Mouse (Mus musculus): ENCODE results near the gene Tapbp.
A peak's percentile ranks its signal among the peaks of the same experiment; 100 is the strongest.

Tapbp gene

DNA sequence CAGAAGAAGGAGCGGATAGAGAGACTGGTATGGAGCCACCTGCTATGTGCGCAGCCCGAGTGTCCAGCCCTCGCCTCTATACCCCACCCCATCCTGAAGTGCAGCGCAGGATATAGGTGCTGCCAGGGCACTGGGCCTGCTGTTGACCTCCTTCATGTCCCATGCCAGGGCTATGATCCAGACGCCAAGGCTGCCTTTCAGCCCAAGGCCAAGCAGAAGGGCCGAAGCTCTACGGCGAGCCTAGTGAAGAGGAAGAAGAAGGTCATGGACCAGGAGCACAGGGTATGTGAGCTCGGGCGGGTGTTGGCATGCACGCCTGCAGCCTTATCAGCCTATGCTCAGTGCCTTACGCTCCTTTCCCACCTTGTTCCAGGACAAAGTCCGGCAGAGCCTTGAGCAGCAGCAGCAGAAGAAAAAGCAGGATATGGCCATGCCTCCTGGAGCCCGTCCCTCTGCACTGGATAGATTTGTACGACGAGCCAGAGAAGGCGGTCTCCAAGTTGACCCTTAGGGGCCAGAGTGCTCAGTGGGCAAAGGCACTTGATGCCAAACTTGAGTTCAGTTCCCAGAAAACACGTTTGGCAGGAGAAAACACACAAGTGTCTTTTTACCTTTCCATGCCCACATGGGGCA lies 33.3 kb downstream of the Tapbp start:
- peak; percentile 93 for DNase-seq

GRCm38 (mm10) chr17:33950131-33950625 lies 34.5 kb downstream of the Tapbp start:
- peak; percentile 93 for DNase-seq

DNA sequence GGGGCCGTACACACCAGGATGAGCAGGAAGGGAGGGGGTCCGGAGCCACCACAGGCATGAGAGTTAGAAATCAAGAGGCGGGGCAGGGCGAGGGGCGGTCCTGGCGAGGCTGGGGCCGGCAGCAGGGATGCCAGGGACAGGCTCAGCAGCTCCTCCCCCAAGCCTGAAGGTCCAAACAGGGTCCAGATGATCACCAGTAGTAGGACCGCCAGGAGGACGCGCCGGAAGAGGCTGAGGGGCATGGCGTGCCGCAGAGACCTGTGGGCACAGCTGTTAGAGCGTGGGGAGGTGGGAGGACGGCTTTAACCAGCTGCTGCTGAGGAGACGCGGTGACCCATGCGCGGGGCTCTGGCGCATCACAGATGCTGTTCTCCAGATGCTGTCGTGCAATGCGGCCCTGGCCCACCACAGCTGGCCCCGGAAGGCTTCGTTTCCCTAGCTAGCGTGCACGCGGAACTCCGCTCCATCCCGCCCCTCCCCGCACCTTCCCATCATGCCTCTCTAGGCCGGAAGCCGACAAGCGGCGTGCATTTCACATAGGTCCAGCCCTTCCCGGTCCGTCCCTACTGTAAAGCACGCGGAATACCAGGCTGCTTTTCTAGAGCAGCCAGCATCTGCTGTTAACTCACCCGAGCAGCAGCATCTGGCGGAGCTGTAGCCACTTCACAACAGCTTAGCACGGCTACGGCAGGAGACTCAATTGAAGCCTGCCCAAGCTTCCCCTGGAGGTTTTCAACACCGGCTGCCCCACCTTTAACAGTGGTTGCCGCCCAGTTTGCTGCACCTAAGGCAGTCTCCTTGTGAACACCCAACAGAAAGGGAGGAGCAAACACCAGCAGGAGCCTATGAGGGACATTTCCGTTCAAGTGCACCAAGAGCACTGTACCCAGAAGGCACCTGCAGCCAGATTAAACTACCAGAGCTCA lies 35.6 kb downstream of the Tapbp start, which contains the start of gene B3galt4:
Gene B3galt4, minus strand, starts transcription at position 468 of the 926 bp plus-strand sequence.
- peak; percentile 98 for DNase-seq

- peak; percentile 89 for DNase-seq
Observed at GRCm38 (mm10) chr17:33952015-33952414, 36.3 kb downstream of the Tapbp start.

DNA sequence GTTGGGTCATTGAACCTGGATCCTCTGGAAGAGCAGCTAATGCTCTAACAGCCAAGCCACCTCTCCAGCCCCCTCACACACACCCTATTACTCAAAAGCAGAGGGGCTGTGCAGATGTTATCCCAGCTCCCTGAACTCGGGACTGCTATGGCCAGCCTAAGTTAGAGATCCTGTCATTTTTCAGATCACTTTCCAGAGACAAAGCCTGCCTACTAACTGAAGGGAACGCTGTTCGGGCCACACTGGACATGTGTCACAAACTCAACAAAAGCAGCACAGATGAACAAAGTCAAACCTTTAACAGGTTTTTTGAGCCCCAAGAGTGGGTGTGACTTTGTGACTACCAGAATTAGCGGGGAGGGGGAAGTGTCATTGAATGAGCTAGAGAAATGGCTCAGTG lies 37.2 kb downstream of the Tapbp start:
- peak; percentile 86 for DNase-seq

GRCm38 (mm10) chr17:33953310-33953709 lies 37.6 kb downstream of the Tapbp start:
- peak; percentile 76 for DNase-seq

DNA sequence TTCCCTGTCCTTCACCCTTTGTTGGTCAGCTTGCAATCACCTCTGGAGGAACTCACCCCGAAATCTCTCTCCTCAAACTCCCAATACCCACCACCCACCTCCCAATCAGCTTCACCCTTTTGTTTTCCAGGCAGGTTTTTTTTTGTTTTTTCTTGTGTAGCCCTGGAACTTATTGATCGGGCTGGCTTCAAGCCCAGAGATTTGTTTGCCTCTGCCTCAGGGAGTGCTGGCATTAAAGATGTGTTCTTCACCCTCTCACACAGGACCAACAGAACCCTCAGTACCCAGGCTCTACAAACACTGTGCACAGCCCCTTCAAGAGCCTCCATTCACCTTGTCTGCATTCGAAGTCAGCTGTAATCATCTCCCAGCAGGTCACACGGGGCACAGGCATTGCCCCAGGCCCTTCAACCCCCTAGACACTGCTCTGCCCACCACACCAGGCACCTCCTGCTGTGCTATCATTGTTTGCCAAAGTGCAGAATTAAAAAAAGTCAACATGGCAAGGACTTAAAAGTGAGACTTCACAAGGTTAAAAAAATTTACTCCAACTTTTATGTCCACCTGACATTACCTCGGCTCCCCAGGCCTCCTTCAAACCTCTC lies 38.4 kb downstream of the Tapbp start:
- peak; percentile 73 for DNase-seq

DNA sequence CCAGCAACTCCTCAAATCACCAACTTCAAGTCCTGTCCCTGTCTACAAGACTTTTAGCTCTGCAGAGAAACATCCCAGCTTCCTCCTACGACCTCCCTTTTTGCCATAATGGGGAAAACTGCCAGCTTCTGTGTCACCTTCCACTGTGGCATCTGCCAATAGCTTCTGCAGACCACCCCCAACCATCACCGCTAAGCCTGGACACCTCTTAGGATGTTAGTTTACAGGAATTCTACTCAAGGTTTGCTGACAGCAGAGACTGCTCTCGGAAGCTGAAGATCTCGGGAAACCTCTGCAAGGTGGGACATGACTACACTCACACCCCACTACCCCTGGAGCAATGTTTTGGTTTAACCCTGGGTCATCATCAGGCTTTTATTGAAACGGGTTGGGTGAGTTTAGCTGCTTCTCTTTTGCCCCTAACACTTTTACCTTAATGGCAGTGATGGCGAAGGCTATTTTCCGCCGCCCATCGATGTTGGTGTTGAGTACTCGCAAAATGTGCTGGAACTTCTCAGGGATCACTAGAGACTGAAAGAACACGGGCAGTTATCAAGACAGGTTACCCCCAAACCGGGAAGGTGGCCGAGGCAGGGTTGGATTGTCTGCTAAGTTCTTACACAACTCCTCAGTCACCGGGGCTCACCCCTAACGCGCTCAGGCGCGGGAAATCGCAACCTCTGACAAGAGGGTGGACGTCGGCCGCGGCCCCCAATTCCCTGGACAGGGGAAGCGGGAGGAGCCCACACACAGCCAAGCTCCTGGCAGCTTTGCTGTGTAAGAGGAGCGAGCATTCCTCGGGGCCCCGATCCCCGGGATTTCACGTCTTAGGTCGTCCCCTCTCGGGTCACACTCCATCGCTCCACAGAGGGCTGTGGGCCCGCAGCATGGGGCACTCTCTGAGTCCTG lies 39.2 kb downstream of the Tapbp start:
- DNase-seq, result peak; percentile 88

GRCm38 (mm10) chr17:33955555-33956214 lies 40.0 kb downstream of the Tapbp start, which contains the start of the genes Vps52 and Rps18:
Gene Vps52, plus strand, starts transcription at chr17:33955812.
Gene Rps18, minus strand, starts transcription at chr17:33956001.
- DNase-seq, result peak; percentile 99

- DNase-seq, result peak; percentile 89
Observed at GRCm38 (mm10) chr17:33956336-33956735, 40.6 kb downstream of the Tapbp start.

DNA sequence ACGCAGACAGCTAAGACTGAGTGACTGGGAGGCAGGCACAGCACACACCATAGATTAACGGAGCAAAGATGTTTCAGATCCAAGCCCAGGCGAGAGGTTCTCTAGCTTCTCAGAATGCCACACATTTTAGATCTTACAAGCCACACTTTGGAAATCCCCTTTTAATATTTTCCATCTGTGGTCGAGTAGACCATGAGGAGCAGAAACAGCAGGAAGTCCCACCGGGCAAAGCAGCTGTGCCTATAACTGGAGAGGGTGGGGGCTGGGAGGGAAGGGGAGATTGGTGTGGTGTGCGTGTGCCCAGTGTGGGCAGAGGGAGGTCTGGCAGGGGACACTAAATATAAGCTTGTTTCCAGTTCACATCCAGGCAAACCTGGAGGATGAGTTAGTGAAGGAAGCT lies 41.8 kb downstream of the Tapbp start:
- DNase-seq, result peak; percentile 63

DNA sequence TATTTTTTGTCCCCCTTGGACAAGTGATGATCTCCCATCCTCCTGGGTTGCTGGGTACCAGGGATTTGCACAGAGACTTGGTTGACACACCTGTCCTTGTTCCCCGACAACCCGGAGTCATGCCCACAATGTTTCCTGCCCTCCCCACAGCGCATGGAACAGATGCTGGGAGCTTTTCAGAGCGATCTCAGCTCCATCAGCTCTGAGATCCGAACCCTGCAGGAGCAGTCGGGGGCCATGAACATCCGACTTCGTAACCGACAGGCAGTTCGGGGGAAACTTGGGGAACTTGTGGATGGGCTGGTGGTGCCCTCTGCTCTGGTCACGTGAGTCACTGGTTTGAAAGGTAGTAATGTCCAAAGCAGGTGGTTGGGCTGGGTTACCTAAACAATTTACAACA lies 42.8 kb downstream of the Tapbp start:
- DNase-seq, result peak; percentile 88

DNA sequence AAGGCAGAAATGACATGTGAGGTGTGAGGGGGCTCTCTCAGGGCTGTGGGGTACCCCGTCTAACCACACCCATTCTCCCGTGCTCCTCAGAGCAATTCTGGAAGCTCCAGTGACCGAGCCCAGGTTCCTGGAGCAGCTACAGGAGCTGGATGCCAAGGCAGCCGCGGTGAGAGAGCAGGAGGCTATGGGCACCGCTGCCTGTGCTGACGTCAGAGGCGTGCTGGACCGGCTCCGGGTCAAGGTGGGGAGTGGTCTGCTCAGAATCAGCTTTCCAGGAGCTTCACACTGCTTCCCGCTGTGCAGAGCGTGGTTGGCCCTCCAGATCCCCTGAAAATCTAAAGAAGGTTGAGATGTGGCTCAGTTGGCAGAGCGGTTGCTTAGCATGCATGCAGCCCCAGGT lies 43.4 kb downstream of the Tapbp start:
- DNase-seq, result peak; percentile 93

- DNase-seq, result peak; percentile 89
Observed at GRCm38 (mm10) chr17:33959948-33960347, 44.2 kb downstream of the Tapbp start.

GRCm38 (mm10) chr17:33962876-33963275 lies 47.2 kb downstream of the Tapbp start:
- peak; percentile 87 for DNase-seq

DNA sequence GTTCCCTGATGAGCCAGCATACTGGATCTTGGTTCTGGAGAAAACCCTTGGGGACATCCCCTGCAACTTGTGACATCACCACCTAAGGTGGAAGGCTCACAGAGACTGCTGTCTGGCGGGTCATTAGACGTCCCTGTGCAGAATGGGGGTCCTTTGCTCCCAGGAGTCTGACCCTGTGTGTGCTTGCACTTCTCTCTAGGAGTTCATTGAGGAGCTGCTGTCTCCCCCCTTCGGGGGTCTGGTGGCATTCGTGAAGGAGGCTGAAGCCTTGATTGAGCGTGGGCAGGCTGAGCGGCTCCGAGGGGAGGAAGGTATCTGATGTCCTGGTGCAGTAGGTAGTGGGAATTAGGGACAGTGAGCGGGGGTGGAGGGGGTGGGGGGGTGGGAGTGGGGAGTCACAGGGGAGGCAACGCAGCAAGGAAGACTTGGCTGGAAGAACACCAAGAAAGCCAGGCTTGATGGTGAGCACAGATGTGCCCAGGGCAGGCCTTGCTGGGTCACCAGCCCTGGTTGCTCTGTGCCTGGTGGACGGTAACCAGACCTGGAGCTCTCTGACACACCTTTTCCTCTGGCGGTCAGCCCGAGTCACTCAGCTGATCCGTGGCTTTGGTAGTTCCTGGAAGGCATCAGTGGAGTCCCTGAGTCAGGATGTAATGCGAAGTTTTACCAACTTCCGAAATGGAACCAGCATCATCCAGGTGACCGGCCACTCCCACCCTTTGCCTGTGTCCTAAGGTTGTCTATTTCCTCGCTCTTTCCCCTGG lies 49.6 kb downstream of the Tapbp start:
- DNase-seq, result peak; percentile 93

GRCm38 (mm10) chr17:33965846-33966550 lies 50.3 kb downstream of the Tapbp start:
- DNase-seq, result peak; percentile 87

- DNase-seq, result peak; percentile 96
Observed at GRCm38 (mm10) chr17:33968489-33968888, 52.8 kb downstream of the Tapbp start.

DNA sequence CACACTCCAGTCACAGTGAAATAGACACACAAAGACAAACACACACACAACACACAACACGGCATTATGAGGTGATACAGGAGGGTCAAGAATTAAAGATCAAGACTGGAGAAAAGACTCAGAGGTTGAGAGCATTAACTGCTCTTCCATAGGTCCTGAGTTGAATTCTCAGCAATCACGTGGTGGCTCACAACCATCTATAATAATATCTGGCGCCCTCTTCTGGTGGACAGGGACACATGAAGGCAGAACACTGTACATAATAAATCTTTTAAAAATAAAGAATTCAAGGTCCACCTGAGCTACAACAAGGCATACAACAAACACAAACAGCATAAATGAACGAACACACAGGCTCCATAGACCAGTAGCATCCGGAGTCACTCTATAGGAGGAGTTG lies 53.2 kb downstream of the Tapbp start:
- DNase-seq, result no peak

DNA sequence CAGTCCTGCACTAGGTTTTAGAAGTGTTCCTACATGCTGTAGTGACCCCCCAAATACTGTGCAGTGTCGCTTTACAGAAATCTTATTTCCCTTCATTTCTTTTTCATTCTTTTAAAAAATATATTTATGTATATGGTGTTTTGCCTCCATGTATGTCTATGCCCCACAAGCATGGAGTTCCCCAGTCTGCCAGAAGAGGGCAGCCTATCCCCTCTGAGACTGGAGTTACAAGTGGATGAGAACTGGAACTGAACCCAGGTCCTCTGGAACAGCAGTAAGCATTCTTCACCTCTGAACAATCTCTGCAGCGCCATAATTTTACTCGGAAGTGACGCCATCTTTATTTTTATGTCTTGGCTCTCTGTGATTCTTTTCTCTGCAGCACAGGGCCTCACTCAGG lies 53.7 kb downstream of the Tapbp start:
- DNase-seq, result peak; percentile 83
